In the genomic region with DNA sequence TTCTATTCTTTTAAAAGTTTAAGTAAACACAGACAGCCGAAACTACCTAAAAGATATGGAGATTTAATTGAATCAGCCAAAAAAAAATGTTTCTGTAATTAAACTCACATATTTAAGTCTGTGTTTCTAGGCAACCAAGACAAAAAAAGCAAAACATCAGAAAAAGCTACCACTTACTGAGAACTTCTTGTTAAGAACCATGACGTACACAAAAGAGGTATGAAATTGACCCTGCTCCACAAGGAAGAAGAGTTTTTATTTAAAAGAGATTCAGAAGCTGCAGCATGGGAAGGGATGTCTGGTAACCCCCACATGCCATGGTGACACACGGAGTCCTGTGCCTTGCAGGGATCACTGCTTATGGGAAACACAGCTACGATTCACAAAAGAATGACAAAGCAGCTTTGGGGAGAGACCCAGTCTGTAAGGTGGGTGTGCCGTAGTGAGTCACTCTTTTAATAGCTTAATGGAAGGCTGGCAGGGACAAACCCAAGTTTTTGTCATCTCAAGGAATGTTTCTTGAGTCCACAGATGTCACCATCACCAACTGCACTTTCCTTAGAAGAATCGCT, we compare ENCODE assay signal across 18 mouse cellular contexts.
DNase-seq lines count a peak whose midpoint lies in the region; ATAC-seq and TF ChIP-seq lines count a peak whose summit lies in the region.
"Had no signal": no experiment of that assay in that cellular context is flagged by ENCODE, and none has a peak within 500 bp of the region (broad histone marks: within the 10 kb centered on the region; RNA-seq: fewer than 3 reads in every experiment).

No protein-coding gene starts in this region.

- no peak overlapping the region for H3K9ac ChIP-seq in lung, postnatal 0 days (replicated peaks; ENCODE audit: low read depth)
- H3K9ac ChIP-seq: heart, embryonic 13.5 days; liver, embryonic 13.5 days; stomach, embryonic 15.5 days had no signal

- no peak overlapping the region for H3K4me2 ChIP-seq in lung, postnatal 0 days (replicated peaks; ENCODE audit: low read depth, low read length)
- H3K4me2 ChIP-seq: heart, embryonic 13.5 days; liver, embryonic 13.5 days; stomach, embryonic 15.5 days had no signal

- H3K4me3 ChIP-seq in lung, postnatal 0 days (ENCODE audit: low read depth, low read length), result no peak overlapping the region
- H3K4me3 ChIP-seq in testis, adult 2 months (ENCODE audit: control insufficient read depth, low read depth, low read length), result no peak overlapping the region
- H3K4me3 ChIP-seq in thymus, adult 2 months (ENCODE audit: control insufficient read depth, insufficient read depth, low read length), result no peak overlapping the region
- H3K4me3 ChIP-seq: heart, embryonic 13.5 days; liver, embryonic 13.5 days; stomach, embryonic 15.5 days had no signal

- WGBS in lung, postnatal 0 days, result 60% methylated on average over 6 of the region's 6 CpGs
- WGBS in thymus, adult 2 months, result 92% methylated on average over 6 of the region's 6 CpGs

- peak; percentile 54 for ATAC-seq in frontal cortex, adult (ENCODE audit: low TSS enrichment)
- ATAC-seq in lung, postnatal 0 days, result peak; percentile 21; the same call in 1 of the 2 replicates
- ATAC-seq in CD4-positive, CD25-positive, alpha-beta regulatory T cell, adult 4 months, result no peak
- ATAC-seq: intestine, embryonic 16.5 days had no signal

- no peaks in the 10 kb centered on the region for H3K27me3 ChIP-seq in lung, postnatal 0 days (replicated peaks; ENCODE audit: insufficient read depth, low read length)
- no peaks in the 10 kb centered on the region for H3K27me3 ChIP-seq in testis, adult 2 months (ENCODE audit: control insufficient read depth, insufficient read depth, low read length)
- no peaks in the 10 kb centered on the region for H3K27me3 ChIP-seq in thymus, adult 2 months (ENCODE audit: control insufficient read depth, insufficient read depth, low read length)
- H3K27me3 ChIP-seq: heart, embryonic 13.5 days; liver, embryonic 13.5 days; stomach, embryonic 15.5 days had no signal

- H3K36me3 ChIP-seq in lung, postnatal 0 days (ENCODE audit: insufficient read depth, low read length), result no peaks in the 10 kb centered on the region
- no peaks in the 10 kb centered on the region for H3K36me3 ChIP-seq in testis, adult 2 months (ENCODE audit: control insufficient read depth, insufficient read depth, low read length)
- H3K36me3 ChIP-seq in thymus, adult 2 months (ENCODE audit: control insufficient read depth, insufficient read depth, low read length), result no peaks in the 10 kb centered on the region
- H3K36me3 ChIP-seq: heart, embryonic 13.5 days; liver, embryonic 13.5 days; stomach, embryonic 15.5 days had no signal

- H3K4me1 ChIP-seq in lung, postnatal 0 days (ENCODE audit: insufficient read depth, low read depth, low read length), result no peaks in the 10 kb centered on the region
- H3K4me1 ChIP-seq in testis, adult 2 months (ENCODE audit: control insufficient read depth, insufficient read depth, low read length), result peaks cover 2% of the 10 kb centered on the region; the same call in 1 of the 2 replicates
- no peaks in the 10 kb centered on the region for H3K4me1 ChIP-seq in thymus, adult 2 months (replicated peaks; ENCODE audit: control insufficient read depth, insufficient read depth, low read length)
- H3K4me1 ChIP-seq: liver, embryonic 13.5 days had no signal

- no peak for TF ChIP-seq POLR2A in testis, adult 2 months (IDR thresholded peaks at IDR 0.05; ENCODE audit: control insufficient read depth, low read depth, low read length)
- TF ChIP-seq POLR2A in thymus, adult 2 months (IDR thresholded peaks at IDR 0.05; ENCODE audit: control insufficient read depth, extremely low read depth, insufficient read depth, low read length, poor library complexity), result no peak

- H3K9me3 ChIP-seq in lung, postnatal 0 days (ENCODE audit: low read length), result no peaks in the 10 kb centered on the region
- H3K9me3 ChIP-seq: heart, embryonic 13.5 days; liver, embryonic 13.5 days; stomach, embryonic 15.5 days had no signal

- no peak for DNase-seq in frontal cortex, postnatal 25 days (ENCODE audit: low spot score in 2 of 2)
- DNase-seq in lung, postnatal 0 days (ENCODE audit: low spot score), result peak; percentile 16
- DNase-seq in lung, adult 18-20 months, result no peak
- no peak for DNase-seq in testis, postnatal 10 days (ENCODE audit: low spot score)
- DNase-seq in thymus, adult 2 months, result no peak
- DNase-seq: adrenal gland, postnatal 14 days; cerebellum, adult 8-10 months; gastrocnemius, postnatal 36 days; heart, postnatal 4 days; liver, embryonic 13.5 days; lung, postnatal 10 days; thymus, postnatal 4 days had no signal

- no peak for TF ChIP-seq EP300 in lung, postnatal 0 days (IDR thresholded peaks at IDR 0.05)

- H3K27ac ChIP-seq in lung, postnatal 0 days (ENCODE audit: low read length), result no peak overlapping the region
- H3K27ac ChIP-seq in testis, adult 2 months (ENCODE audit: control insufficient read depth, insufficient read depth, low read depth, low read length), result peak overlapping the region; percentile 42; the same call in 1 of the 2 replicates
- H3K27ac ChIP-seq in thymus, adult 2 months (ENCODE audit: control insufficient read depth, insufficient read depth, low read length), result no peak overlapping the region
- H3K27ac ChIP-seq: heart, embryonic 13.5 days; liver, embryonic 13.5 days; stomach, embryonic 15.5 days had no signal

- TF ChIP-seq CTCF in lung, postnatal 0 days (IDR thresholded peaks at IDR 0.05), result no peak
- no peak for TF ChIP-seq CTCF in testis, adult 2 months (IDR thresholded peaks at IDR 0.05; ENCODE audit: control insufficient read depth, insufficient read depth, insufficient replicate concordance, low read depth, low read length)
- TF ChIP-seq CTCF in thymus, adult 2 months (IDR thresholded peaks at IDR 0.05; ENCODE audit: borderline replicate concordance, control insufficient read depth, extremely low read depth, insufficient read depth, low read length, poor library complexity), result no peak
